Mouse (Mus musculus) right cerebral cortex, adult 2 months (tissue): ENCODE results near the gene Anxa11.
"Not testable (repeated sequence)": the region's sequence is repeated elsewhere in the genome, so short reads cannot be mapped to it uniquely, and the experiment has no call there.

ENCODE experiments used
- DNase-seq, 2 experiments: peaks; one replicate each; pipeline ENCODE4 v3.0.0; 2021 to 2022; ENCODE audit warnings: low spot score in 2 of 2

Gene Anxa11

DNA sequence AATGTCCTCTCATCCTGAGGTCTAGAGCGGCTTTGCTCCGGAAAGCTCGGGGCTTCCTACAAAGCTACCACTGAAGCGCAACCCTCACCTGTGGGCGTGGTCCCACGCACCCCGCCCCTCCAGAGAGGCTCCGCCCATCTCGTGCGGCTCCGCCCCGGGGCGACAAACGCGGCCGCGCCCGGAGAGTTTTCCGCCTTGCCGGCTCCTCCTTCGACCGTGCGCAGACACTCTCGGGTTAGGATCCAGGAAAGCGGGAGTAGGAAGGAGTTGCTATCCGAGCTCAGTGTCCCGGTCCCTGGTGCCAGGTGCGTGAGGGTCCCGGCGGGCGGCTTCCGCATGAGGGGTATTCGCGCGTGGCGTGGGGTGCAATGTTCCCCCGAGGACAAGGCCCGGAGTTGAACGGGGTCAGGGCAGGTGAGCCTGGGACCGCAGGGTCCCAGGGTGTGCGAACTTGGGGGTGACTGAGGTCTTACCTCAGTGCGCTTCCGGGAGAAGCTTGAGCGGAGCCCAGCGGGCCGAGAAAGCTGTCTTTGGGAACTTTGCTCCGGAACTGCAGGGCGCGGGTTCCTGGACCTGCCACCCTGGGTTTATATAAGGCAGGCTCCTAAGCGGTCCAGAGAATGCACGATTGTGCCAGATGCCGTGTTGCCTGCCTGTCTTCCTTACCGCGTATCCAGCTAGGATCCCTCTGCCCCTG is at the start of gene Anxa11:
Gene Anxa11 (plus strand): TSS at position 166 of the 697 bp plus-strand sequence.
- DNase-seq = peak; percentile 63 to 73

DNA sequence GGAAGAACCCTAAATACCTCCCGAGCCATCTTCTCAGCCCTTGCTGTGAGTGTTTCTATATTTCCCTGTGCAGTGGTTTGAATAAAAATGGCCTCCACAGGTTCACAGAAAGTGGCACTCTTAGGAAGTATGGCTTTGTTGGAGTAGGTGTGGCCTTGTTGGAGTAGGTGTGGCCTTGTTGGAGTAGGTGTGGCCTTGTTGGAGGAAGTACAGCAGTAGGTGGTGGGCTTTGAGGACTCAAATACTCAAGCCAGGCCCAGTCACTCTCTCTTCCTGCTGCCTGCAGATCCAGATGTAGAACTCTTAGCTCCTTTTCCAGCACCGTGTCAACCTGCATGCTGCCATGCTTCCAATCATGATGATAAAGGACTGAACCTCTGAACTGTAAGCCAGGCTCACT is 47.6 kb upstream of the Anxa11 start:
- no peak for DNase-seq

DNA sequence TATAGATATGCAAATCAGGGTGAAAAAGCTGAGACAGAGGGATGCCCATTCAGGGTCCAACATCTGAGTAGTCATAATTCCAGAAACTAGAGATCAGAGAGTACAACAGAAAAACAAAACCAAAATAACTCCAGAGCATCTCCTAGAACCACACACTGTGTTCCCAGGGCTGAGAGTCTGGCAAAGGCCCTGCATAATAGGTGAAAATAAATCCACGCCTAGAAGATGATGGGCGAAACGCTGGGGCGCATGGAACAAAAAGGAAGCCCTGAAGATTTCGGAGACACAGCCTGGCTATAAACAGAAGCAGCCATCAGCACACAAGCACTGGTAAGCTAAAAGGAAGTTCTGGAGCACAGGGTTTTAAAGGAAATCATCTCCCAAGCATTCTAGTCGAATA is 46.9 kb upstream of the Anxa11 start:
- no peak for DNase-seq

DNA sequence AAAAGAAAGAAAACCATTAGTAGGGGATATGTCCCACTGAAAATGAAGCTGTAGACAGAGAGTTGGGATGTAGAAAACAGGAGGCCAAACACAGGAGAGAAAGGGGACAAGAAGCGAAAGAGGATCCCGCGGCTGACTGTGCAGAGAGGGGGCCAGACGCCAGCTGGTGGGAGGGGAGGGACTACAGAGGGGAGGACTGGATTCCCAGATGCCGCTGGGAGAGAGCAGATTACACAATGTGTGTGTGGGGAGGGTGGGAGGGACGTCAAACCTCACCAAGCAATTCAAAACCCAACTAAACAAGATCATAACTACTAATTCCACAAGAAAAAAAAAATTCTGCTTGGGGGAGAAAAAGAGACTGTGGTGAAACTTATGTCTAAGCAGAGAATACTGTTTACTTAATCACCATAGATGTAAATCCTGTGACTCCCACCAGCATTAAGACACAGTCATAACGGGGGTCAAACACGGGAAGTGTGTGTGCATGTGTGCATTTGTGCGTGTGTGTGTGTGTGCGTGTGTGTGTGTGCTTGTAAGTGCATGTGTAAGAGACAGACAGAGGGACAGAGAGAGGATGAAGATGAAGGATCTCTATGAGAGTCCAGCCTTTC is 46.3 kb upstream of the Anxa11 start:
- peak in 1 of 2 experiments; percentile 21 for DNase-seq

DNA sequence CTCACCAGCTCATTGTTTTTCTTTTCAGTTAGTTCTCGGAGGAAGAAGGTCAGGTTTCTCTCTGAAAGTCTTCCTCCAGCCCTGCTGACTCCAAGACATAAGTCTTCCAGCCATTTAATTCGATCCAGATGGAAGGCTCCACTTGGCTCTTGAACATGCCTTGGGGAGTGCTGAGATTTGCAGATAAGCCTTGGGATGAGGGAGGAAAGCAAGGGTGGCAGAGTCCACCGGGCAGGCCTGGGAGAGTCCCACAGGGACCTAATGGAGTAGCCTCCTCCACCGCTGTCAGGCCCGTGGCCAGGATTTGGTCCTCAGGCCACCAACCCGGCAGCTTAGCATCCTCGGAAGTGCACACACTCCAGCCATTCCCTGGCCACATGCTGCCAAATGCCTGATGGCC is 45.3 kb upstream of the Anxa11 start:
- DNase-seq = no peak

DNA sequence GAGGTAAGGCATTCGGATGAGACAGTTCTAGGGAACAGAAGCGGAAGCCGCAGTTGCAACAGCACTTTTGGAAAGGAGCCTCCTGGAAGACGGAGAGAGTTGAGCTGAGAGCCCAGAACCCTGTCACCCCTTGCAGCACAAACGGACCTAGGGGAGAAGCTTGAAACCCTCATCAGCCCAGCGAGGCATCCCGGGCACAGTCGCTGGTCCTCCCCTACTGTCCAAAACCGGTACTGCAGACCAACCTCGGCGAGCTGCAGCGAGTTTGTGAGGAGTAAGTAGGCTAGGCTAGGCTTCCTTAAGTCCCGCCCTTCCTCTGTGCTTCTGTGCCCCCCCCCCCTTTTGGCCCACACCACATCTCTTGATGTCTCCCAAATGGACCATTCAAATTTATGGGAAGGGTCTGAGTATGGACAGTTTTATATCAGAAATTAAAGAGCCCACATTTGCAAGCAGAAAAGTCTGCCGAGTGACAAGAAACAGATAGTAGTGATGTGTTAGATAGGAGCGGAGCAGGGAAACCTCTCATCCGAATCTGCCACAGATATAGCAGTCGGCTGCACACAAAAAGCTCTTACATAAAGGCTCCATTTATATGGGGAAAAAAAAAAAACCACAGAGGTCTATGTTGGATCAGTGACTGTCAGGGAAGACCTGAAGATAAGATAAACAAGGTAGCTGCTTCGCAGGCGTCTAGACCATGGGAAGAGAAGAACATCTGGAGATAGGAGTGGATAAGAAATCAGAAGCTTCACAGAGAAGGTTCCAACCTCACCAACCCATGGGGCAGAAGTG is 41.6 kb upstream of the Anxa11 start:
- DNase-seq = peak; percentile 84 to 85

DNA sequence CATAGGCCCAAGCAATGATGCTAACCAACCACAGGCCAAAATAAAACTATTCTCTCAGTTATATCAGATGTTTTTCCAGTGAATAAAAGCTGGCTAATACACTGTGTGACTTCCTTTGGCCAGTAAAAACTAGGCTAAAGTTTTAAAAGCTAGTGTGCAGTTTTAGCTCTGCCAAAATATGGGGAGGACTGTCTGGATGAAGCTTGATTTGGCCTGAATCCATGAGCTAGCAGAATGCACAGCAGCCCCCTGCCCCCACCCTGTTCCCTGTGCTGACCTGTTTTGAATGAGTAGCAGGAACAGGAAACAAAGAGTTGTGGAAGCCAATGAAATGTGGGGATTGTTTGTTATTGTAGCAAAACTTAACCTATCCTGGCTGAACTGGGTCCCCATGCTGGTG is 39.4 kb upstream of the Anxa11 start:
- no peak for DNase-seq

DNA sequence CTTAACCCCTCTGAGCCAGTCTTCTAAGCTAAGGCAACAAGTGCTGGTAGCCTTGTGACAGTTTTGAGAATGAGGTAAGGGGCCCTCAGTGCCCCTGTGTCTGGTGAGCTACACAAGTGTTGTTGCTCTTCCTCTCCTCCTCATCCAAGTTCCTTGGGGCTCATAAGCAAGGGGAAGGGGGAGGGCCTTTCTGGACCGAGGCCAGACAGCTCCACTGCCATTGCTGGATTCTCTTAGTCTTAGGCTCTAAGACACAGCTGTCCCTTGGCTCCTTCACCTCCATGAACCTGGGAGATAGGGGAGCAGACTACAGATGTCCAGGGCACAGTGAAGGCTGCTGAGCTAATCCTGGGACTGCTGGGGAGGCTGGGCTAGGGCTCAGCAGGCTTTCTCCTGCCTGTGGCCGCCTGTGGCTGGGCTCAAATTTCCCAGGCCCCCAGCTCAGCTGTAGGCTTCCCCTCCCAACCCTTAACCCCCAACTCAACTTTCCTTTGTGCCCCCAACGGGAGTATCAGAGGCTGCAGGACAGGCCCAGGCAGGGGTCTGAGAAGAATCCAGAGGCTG is 38.6 kb upstream of the Anxa11 start:
- no peak for DNase-seq

DNA sequence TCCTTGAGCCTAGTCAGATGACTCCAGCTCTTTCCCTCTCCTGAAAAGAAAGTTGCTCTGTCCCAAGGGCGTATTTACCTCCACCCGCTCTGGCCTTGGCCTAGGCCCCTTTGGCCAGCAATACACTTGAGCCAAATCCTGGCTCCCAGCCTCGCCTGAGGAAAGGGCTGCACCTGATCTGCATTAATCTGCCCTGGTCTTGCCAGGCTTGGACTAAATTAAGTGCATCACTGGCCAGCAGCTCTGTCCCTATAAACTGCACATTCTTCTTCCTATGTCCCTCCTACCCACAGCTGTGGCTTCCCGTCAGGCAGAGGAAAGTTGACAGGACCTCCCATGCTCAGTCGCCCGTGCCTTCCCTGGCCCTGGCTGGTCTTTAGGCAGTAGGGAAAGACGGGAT is 36.1 kb upstream of the Anxa11 start:
- peak; percentile 29 to 32 for DNase-seq

DNA sequence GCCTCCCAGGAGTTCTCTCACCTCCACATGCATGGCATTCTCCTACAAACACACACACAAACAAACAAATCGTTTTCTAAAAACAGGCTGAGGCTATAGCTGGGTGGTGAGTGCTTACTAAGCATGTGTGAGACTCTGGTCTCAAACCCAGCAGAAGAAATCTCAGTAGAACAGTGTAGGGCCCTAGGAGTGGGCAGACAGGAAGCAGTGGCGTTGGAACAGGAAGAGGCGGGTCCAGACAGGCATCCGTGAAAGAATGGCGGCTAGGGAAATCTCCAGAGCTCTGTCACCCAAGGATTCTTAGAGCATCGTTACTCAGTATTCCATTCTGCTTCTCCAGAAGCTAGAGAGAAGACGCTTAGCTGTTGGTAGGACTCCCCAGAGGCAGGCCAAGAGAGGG is 35.4 kb upstream of the Anxa11 start:
- no peak for DNase-seq

DNA sequence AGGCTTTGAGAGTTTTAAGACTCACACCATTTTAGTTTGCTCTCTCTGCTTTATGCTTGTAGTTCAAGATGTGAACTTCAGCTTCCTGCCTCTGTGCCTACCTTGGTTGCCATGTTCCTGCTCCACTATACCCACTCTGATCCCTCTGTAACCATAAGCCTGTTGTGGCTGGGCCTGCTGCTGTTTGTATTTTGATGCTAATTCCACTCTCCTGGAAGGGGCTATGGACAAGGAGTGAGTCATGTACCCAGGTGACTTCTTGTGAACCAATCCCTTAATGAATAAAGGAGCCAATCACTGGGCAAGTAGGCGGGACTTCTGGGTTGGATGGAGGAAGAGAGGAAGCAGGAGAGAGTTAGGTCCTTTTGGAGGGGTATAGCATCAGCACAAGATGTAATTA is 30.9 kb upstream of the Anxa11 start:
- not testable (repeated sequence) for DNase-seq

DNA sequence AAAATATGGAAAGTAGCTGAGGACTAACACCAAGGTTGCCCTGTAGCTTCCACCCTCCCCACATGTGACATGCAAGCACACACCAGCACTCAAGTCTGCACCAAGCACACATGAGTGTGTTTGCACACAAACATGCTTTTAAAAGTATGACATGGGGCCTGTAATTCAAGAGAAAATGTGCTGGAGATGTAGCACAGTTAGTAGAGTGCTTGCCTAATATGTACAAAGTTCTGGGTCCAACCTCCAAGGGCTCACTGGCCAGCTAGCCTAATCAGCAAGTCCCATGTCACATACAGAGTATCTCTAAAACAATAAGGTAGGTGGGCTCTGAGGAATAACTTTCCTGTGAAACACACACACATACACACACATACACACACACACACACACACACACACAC is 27.8 kb upstream of the Anxa11 start:
- no peak for DNase-seq

DNA sequence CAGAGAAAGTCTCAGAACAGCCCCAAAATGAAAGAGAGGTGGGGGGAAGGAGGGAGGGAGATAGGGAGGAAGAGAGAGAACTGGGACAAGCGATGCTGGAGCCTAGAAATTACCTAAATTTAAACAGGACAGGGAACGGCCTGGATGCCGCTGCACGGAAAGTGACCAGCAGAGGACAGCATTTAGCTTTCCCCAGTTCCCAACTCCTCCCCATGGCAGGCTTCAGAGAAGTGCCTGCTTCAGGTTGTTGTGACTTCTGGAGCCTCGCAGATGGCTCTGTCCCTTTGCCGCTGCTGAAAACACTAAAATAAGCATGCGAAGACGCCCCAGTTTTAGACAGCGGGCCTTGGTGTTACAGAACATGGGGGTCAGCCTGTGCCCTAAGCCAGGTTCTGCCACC is 25.5 kb upstream of the Anxa11 start:
- DNase-seq = peak; percentile 70 to 77

DNA sequence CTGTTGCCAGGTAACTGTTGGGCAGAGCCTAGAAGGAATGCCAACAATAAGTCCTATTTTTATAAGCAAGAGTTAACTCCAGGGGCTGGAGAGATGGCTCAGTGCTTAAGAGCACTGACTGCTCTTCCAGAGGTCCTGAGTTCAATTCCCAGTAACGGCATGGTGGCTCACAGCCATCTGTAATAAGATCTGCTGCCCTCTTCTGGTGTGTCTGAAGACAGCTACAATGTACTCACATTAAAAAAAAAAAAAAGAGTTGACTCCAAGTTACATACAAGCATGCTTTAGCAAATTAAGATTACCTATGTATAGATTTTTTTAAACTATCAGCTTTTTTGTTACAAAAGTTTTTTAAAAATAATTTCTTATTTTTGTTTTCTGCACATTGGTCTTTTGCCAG is 19.4 kb upstream of the Anxa11 start:
- DNase-seq = no peak

DNA sequence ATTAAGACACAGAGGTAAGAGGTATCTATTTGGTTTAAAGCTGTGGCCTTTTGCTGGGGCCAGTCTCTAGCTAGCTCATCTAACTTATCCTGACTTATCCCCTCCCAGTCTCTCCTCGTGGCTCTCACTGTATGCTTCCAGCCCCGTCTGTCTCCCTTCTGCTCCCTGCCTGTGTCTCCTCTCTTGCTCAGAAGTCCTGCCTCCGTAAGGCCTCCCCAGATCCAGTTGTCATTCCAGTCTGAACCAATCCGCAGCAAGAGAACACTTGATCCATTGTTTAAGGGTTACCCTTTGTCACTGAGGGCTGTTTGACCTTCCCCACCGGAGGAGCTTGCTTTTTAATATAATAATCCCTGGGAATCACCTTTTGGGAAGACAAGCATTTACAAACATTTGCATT is 17.0 kb upstream of the Anxa11 start:
- no peak for DNase-seq

DNA sequence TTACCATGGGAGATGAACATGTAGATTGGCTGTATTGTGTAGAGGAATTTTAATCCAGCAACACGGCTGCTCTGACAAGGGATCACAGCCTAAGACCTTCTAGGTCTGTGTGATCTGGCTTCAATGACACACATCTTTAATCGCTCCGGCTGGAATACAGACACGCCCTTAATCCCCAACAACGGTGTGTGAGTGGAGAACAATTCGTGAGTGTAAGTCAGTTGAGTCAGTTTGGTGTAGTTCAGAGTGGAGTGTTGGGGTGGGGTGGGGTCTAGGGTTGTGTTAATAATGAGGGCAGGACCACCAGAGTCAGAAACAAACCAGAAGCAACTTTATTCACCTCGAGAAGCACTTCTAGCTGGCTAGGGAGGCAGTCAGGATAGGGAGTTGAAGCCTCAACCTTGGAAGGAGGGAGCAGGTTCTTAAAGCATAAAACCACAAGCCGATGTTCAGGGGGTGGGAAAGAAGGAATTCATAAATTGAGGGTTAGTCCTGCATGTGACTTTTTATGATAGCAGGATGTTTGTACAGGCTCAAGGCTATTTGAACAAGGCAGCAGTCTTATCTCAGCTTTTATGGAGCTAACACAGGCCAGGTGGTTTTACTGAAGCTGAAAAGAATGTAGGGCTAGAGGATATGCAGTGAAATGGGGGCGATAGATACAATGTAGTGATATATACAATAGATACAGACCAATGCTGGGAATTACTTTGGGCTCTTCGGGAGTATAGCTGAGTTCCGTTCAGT is 15.9 kb upstream of the Anxa11 start:
- no peak for DNase-seq

DNA sequence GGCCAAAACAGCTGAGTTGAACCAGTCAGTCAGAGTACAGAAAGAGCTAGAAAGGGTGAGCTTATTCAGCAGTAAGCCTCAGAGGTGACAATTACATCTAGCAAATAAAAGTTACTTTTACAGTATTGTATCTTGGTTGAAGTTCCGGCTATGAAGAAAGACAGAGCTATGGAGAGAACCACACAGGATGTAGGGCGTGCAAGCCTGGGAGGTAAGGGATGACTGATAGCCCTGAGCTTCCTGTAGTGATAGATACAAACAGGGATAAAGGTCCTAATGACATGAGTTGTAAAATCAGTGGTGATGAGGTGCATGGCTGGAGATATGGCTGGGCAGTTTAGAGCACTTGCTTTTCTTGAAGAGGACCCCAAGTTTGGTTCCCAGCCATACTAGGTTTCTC is 15.1 kb upstream of the Anxa11 start:
- no peak for DNase-seq

DNA sequence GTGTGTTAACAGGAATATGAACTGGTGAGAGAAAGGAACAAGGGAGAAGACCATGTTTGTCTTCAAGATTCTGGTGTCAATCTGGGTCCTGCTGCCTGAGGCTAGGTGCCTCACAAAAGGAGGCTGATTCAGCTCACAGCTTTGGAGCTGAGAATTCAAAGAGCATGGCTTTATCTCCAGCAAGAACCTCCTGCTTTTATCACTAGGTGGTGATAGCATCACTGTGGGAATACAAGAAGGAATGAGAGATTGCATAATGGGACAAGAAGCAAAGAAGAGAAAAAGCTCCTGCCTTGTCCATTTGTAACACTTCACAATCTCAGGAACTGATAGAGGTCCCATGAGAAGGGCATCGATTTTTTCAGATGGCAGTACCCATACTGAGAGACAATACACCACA is 10.6 kb upstream of the Anxa11 start:
- no peak for DNase-seq

DNA sequence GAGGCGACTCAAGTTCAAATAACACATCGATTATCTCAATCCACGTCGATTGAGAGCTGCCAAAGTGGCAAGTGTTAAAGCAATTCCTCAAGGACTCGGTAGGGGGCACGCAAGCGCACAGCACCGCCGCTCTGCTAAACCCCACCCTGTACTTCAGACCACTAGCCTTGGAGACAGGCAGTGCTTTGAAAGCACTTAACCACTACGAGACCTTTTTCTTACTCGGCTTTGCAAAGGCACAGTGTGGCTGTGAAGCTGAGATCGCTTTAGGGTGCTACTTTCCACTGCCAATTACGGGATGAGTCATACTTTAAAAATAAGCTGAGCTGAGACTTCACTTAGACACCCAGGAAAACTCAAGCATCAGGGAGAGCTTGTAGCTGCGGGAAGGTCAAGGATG is 9.7 kb upstream of the Anxa11 start:
- peak; percentile 64 to 70 for DNase-seq

DNA sequence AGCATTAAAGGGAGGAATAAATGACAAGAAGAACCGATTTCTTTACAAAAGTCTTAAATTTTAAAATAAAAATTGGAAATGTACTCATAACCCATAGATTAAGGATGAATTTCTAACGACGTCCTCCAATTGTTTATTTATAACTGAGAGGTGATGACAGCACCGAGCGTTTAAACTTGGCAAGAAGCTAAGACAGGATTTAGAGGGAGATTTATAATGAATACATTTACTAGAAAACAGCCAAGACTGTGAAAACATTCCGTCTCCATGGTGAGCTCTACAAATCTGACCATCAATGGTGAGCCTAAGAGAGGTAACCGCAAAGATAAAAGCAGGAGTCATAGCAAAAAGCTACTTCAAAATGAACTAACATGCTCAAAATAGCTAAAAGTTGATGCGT is 3.5 kb upstream of the Anxa11 start:
- no peak for DNase-seq

DNA sequence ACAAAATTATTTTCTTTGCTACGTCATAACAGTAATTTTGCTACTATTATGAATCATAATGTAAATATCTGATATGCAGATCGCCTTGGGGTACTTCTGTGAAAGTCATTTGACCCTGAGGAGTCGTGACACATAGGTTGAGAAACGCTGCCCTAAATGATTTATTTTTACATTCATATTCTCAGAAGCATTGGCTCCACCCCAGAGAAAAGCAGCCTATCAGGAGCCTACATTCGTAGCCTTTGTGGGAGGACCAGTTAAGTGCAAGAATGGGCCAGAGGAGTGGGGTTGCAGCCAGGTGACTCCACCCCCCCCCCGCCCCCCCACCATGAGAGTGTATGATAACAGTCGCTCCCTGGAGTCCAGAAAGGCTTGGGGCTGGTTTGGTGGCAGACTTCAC is 2.2 kb upstream of the Anxa11 start:
- no peak for DNase-seq

DNA sequence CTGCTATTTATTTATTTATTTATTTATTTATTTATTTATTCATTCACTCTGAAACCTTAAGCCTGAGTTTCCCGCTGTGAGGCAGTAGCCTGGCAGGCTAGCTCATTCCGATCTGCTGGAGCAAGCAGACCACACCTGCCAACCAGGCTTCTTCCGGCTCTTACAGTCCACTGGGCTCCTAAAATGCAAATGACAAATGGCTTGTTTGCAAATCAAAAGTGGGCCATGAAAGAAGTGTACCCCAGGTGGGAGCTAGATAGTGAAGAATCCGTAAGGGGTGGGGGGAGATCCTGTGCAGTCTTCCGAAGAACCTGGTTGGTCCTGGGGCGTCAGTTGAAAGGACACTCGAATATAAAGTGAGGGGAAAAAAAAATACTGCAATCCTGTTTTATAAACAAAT is 995 bp upstream of the Anxa11 start:
- no peak for DNase-seq
